Mouse (Mus musculus) layer of hippocampus, postnatal 25 days (tissue): ENCODE measurements at regions not wholly inside any gene's neighbourhood (a gene's known extent, or its start where the extent isn't known, plus 50 kb on each side); places are given as distances from the start of the nearest gene placed in this dataset.
"Not testable (repeated sequence)": the region's sequence is repeated elsewhere in the genome, so short reads cannot be mapped to it uniquely, and the experiment has no call there.

ENCODE experiments used
- DNase-seq, 2 experiments: peaks; one replicate each; pipeline ENCODE4 v3.0.0; 2022; ENCODE audit warnings: mixed read lengths in 2 of 2, low spot score in 1 of 2; ENCODE audit errors: extremely low spot score in 1 of 2

- DNase-seq = no peak
Measured at GRCm38 (mm10) chr2:53619681-53620080, 428.2 kb downstream of the Arl6ip6 start.

GRCm38 (mm10) chr2:53632816-53633474, 441.4 kb downstream of the Arl6ip6 start:
- not testable (repeated sequence) for DNase-seq

- no peak for DNase-seq
Measured at GRCm38 (mm10) chr2:53668599-53669372, 416.6 kb downstream of the Rprm start.

- no peak for DNase-seq
Measured at GRCm38 (mm10) chr2:53680350-53681011, 404.9 kb downstream of the Rprm start.

GRCm38 (mm10) chr2:53682599-53682998, 402.8 kb downstream of the Rprm start:
- DNase-seq = no peak

- no peak for DNase-seq
Measured at GRCm38 (mm10) chr2:53687281-53687680, 398.1 kb downstream of the Rprm start.

GRCm38 (mm10) chr2:53689223-53689880, 396.0 kb downstream of the Rprm start:
- DNase-seq = no peak

GRCm38 (mm10) chr2:53691580-53692118, 393.7 kb downstream of the Rprm start:
- DNase-seq = no peak

GRCm38 (mm10) chr2:53711213-53711612, 374.1 kb downstream of the Rprm start:
- DNase-seq = peak; percentile 24 to 30

- no peak for DNase-seq
Measured at GRCm38 (mm10) chr2:53713106-53713640, 372.2 kb downstream of the Rprm start.

GRCm38 (mm10) chr2:53715017-53715416, 370.3 kb downstream of the Rprm start:
- DNase-seq = no peak

GRCm38 (mm10) chr2:53723231-53723630, 362.1 kb downstream of the Rprm start:
- no peak for DNase-seq

- DNase-seq = no peak
Measured at GRCm38 (mm10) chr2:53728693-53729092, 356.7 kb downstream of the Rprm start.

GRCm38 (mm10) chr2:53730451-53730850, 354.9 kb downstream of the Rprm start:
- DNase-seq = no peak

GRCm38 (mm10) chr2:53763486-53763885, 321.9 kb downstream of the Rprm start:
- no peak for DNase-seq

GRCm38 (mm10) chr2:53782035-53782434, 303.3 kb downstream of the Rprm start:
- DNase-seq = not testable (repeated sequence)

GRCm38 (mm10) chr2:53788599-53788998, 296.8 kb downstream of the Rprm start:
- not testable (repeated sequence) for DNase-seq

- no peak for DNase-seq
Measured at GRCm38 (mm10) chr2:53796605-53797004, 288.7 kb downstream of the Rprm start.

- DNase-seq = no peak
Measured at GRCm38 (mm10) chr2:53803666-53804065, 281.7 kb downstream of the Rprm start.

- no peak for DNase-seq
Measured at GRCm38 (mm10) chr2:53850815-53851528, 234.4 kb downstream of the Rprm start.
